Mouse (Mus musculus) CH12.LX (cell line): ENCODE measurements around the gene Cdk5rap2. TPM values are rescaled to one million over a fixed set of nuclear protein-coding genes. Genes with fewer than 3 reads are reported as not detected.

Experiments used
- DNase-seq: peaks from one replicate; pipeline ENCODE4 v3.0.0-alpha.2; 2013; ENCODE audit errors: extremely low read depth
- H3K27ac ChIP-seq: 2 replicates; pipeline ENCODE4 v1.5.1; 2012; ENCODE audit warnings: low read depth, mild to moderate bottlenecking, control low read depth, moderate library complexity; ENCODE audit not compliant: insufficient read depth
- H3K27me3 ChIP-seq: replicated peaks from 2 replicates; pipeline ENCODE3; 2012; ENCODE audit warnings: inconsistent platforms
- H3K36me3 ChIP-seq, 2 experiments: replicated peaks in 1 of 2; 2 replicates each; pipeline versions ENCODE3 to v1.6.1; 2012; ENCODE audit warnings: inconsistent platforms in 1 of 2, low read length in 1 of 2, mild to moderate bottlenecking in 1 of 2, mixed read lengths in 1 of 2, moderate library complexity in 1 of 2; ENCODE audit not compliant: control insufficient read depth in 1 of 2, insufficient read depth in 1 of 2
- H3K4me1 ChIP-seq, 2 experiments: 2 replicates each; pipeline ENCODE4 v1.6.1; 2012; ENCODE audit warnings: inconsistent platforms in 1 of 2, moderate library complexity in 1 of 2; ENCODE audit not compliant: insufficient read depth in 2 of 2, control insufficient read depth in 1 of 2
- H3K4me2 ChIP-seq: 2 replicates; pipeline ENCODE4 v1.6.1; 2012; ENCODE audit warnings: low read depth, mild to moderate bottlenecking, control low read depth; ENCODE audit not compliant: poor library complexity, insufficient read depth, severe bottlenecking
- H3K4me3 ChIP-seq, 3 experiments: fragments of 150-350 bp in 1 of 3; sonication (generic) in 1 of 3; replicated peaks in 1 of 3; 2 replicates each; pipeline versions ENCODE3 to v1.5.1; 2011 to 2012; ENCODE audit warnings: low read depth in 2 of 3, low read length in 2 of 3, mild to moderate bottlenecking in 2 of 3, moderate library complexity in 2 of 3, control low read depth in 1 of 3, improper control_type of control experiment in 1 of 3, inconsistent platforms in 1 of 3, mixed read lengths in 1 of 3; ENCODE audit not compliant: poor library complexity in 1 of 3
- H3K79me2 ChIP-seq: replicated peaks from 2 replicates; pipeline ENCODE4 v1.6.1; 2012; ENCODE audit warnings: mild to moderate bottlenecking, moderate library complexity; ENCODE audit not compliant: control insufficient read depth, poor library complexity, insufficient read depth, severe bottlenecking; ENCODE audit errors: extremely low read depth
- H3K9ac ChIP-seq: 2 replicates; pipeline ENCODE4 v1.6.1; 2012; ENCODE audit warnings: low read depth, mild to moderate bottlenecking, control low read depth, moderate library complexity; ENCODE audit not compliant: insufficient read depth
- H3K9me3 ChIP-seq: replicated peaks from 2 replicates; pipeline ENCODE3; 2012; ENCODE audit warnings: low read length, inconsistent platforms, mixed read lengths
- BHLHE40 ChIP-seq: IDR thresholded peaks from 2 replicates; pipeline ENCODE4 v1.6.1; 2011; ENCODE audit warnings: mild to moderate bottlenecking, low read depth, low read length, improper control_type of control experiment
- CHD1 ChIP-seq: IDR thresholded peaks from 2 replicates; pipeline ENCODE4 v1.6.1; 2012; ENCODE audit warnings: low read depth, low read length, improper control_type of control experiment, inconsistent platforms
- CTCF ChIP-seq, 2 experiments: IDR thresholded peaks in 1 of 2; conservative IDR thresholded peaks in 1 of 2; 2 replicates each; pipeline ENCODE4 v1.5.1; 2011 to 2012; ENCODE audit warnings: low read depth in 2 of 2, low read length in 2 of 2, improper control_type of control experiment in 1 of 2, inconsistent platforms in 1 of 2, mild to moderate bottlenecking in 1 of 2, moderate library complexity in 1 of 2
- ELF1 ChIP-seq: IDR thresholded peaks from 2 replicates; pipeline ENCODE4 v1.6.1; 2014; ENCODE audit warnings: low read depth, mild to moderate bottlenecking, inconsistent platforms, low read length, improper control_type of control experiment
- EP300 ChIP-seq: IDR thresholded peaks from 2 replicates; pipeline ENCODE4 v1.6.1; 2011; ENCODE audit warnings: low read length, improper control_type of control experiment
- ETS1 ChIP-seq: conservative IDR thresholded peaks from 2 replicates; pipeline ENCODE4 v1.6.1; 2012; ENCODE audit warnings: low read depth, mild to moderate bottlenecking, inconsistent platforms, low read length, improper control_type of control experiment, moderate library complexity
- GABPA ChIP-seq: IDR thresholded peaks from 2 replicates; pipeline ENCODE4 v1.6.1; 2012; ENCODE audit warnings: low read depth, low read length, improper control_type of control experiment, inconsistent platforms; ENCODE audit not compliant: insufficient replicate concordance
- HCFC1 ChIP-seq: IDR thresholded peaks from 2 replicates; pipeline ENCODE4 v1.6.1; 2012; ENCODE audit warnings: low read depth, mild to moderate bottlenecking, inconsistent platforms, low read length, improper control_type of control experiment
- JUN ChIP-seq: IDR thresholded peaks from 2 replicates; pipeline ENCODE4 v1.6.1; 2011; ENCODE audit warnings: low read depth, mild to moderate bottlenecking, low read length, improper control_type of control experiment, moderate library complexity; ENCODE audit not compliant: insufficient read depth
- KAT2A ChIP-seq: IDR thresholded peaks from 2 replicates; pipeline ENCODE4 v1.6.1; 2012; ENCODE audit warnings: low read length, improper control_type of control experiment, inconsistent platforms; ENCODE audit not compliant: insufficient replicate concordance
- MEF2A ChIP-seq: IDR thresholded peaks from 2 replicates; pipeline ENCODE4 v1.6.1; 2014; ENCODE audit warnings: low read depth, mild to moderate bottlenecking, inconsistent platforms, low read length, improper control_type of control experiment, borderline replicate concordance
- MYC ChIP-seq: IDR thresholded peaks from 2 replicates; pipeline ENCODE4 v1.6.1; 2011; ENCODE audit warnings: low read depth, mild to moderate bottlenecking, improper control_type of control experiment, low read length
- NELFE ChIP-seq: IDR thresholded peaks from 2 replicates; pipeline ENCODE4 v1.6.1; 2011; ENCODE audit warnings: low read depth, low read length, improper control_type of control experiment
- NRF1 ChIP-seq: IDR thresholded peaks from 2 replicates; pipeline ENCODE4 v1.6.1; 2014; ENCODE audit warnings: low read depth, mild to moderate bottlenecking, inconsistent platforms, low read length, improper control_type of control experiment, moderate library complexity
- PAX5 ChIP-seq: IDR thresholded peaks from 2 replicates; pipeline ENCODE4 v1.6.1; 2012; ENCODE audit warnings: low read length, inconsistent platforms, mixed read lengths
- POLR2A ChIP-seq: IDR thresholded peaks from 2 replicates; pipeline ENCODE4 v1.6.1; 2011; ENCODE audit warnings: low read depth, mild to moderate bottlenecking, improper control_type of control experiment, low read length
- RAD21 ChIP-seq: IDR thresholded peaks from 2 replicates; pipeline ENCODE4 v1.6.1; 2011; ENCODE audit warnings: low read depth, mild to moderate bottlenecking, low read length, improper control_type of control experiment, moderate library complexity
- RCOR1 ChIP-seq: conservative IDR thresholded peaks from 2 replicates; pipeline ENCODE4 v1.6.1; 2012; ENCODE audit warnings: low read depth, mild to moderate bottlenecking, inconsistent platforms, low read length, improper control_type of control experiment
- SIN3A ChIP-seq: IDR thresholded peaks from 2 replicates; pipeline ENCODE4 v1.6.1; 2012; ENCODE audit warnings: low read length, improper control_type of control experiment, inconsistent platforms
- SMC3 ChIP-seq: IDR thresholded peaks from 2 replicates; pipeline ENCODE4 v1.6.1; 2011; ENCODE audit warnings: low read depth, low read length, improper control_type of control experiment
- TBP ChIP-seq: conservative IDR thresholded peaks from 2 replicates; pipeline ENCODE4 v1.6.1; 2011; ENCODE audit warnings: low read depth, low read length, improper control_type of control experiment
- TCF12 ChIP-seq: IDR thresholded peaks from 2 replicates; pipeline ENCODE4 v1.6.1; 2014; ENCODE audit warnings: low read depth, mild to moderate bottlenecking, inconsistent platforms, low read length, improper control_type of control experiment
- USF1 ChIP-seq: IDR thresholded peaks from 2 replicates; pipeline ENCODE4 v1.6.1; 2014; ENCODE audit warnings: low read depth, mild to moderate bottlenecking, inconsistent platforms, low read length, improper control_type of control experiment
- USF2 ChIP-seq: conservative IDR thresholded peaks from 2 replicates; pipeline ENCODE4 v1.6.1; 2011; ENCODE audit warnings: low read depth, low read length, improper control_type of control experiment
- ZKSCAN1 ChIP-seq: IDR thresholded peaks from 2 replicates; pipeline ENCODE4 v1.6.1; 2012; ENCODE audit warnings: low read depth, inconsistent platforms, low read length, improper control_type of control experiment, borderline replicate concordance
- ZMIZ1 ChIP-seq: IDR thresholded peaks from 2 replicates; pipeline ENCODE4 v1.6.1; 2012; ENCODE audit warnings: low read depth, mild to moderate bottlenecking, inconsistent platforms, low read length, improper control_type of control experiment
- ZNF384 ChIP-seq: IDR thresholded peaks from 2 replicates; pipeline ENCODE4 v1.6.1; 2012; ENCODE audit warnings: low read depth, low read length, improper control_type of control experiment, inconsistent platforms
- dilution Hi-C: fragments of 300-500 bp; cut with MboI; formaldehyde crosslinking; loops from 2 replicates; pipeline ENCODE4 v1.14.3; 2020; ENCODE audit warnings: low sequenced_read_pairs; ENCODE audit not compliant: extremely low pct_unique_long_range_greater_than_20kb, extremely low pct_ligation_motif_present
- in situ Hi-C: fragments of 300-500 bp; cut with MboI; formaldehyde crosslinking; loops from 3 replicates; pipeline ENCODE4 v1.14.3; 2019; ENCODE audit warnings: low sequenced_read_pairs, low pct_ligation_motif_present, low pct_unique_long_range_greater_than_20kb, mixed read lengths
- polyA plus RNA-seq: library from polyadenylated mRNA; unstranded; fragments of >175 nt; gene quantifications from 2 replicates; pipeline ENCODE4 v1.2.1, GENCODE M21; 2012; ENCODE audit warnings: low read depth; ENCODE audit not compliant: insufficient read length
- total RNA-seq, 2 experiments: library from RNA; depleted of rRNA; stranded (reverse); fragments of 300-350 nt in 1 of 2; fragments of >200 nt in 1 of 2; gene quantifications; 2 replicates each; pipeline ENCODE4 v1.2.3; 2012 to 2014

Gene Cdk5rap2
- total and polyA plus RNA-seq, 3 experiments: 12.1 to 26.3 (median 15.9) TPM

GRCm38 (mm10) chr4:70289361-70289760 is 120.9 kb downstream of the Cdk5rap2 start:
- Histone ChIP-seq H3K36me3 (peaks cover 34 to 76% of the 10 kb centered on the region in 2 experiments), H3K27me3 (no peaks in the 10 kb centered on the region), H3K27ac (no peak overlapping the region), H3K4me2 (no peak overlapping the region), H3K9ac (no peak overlapping the region), H3K9me3 (no peaks in the 10 kb centered on the region), H3K4me3 (no peak overlapping the region), H3K4me1 (peaks cover 3 to 7% of the 10 kb centered on the region in 2 experiments; a peak in 2 of 4 replicates), H3K79me2 (no peaks in the 10 kb centered on the region)
- in situ Hi-C loops: no loop called here
- TF ChIP-seq JUN: no peak
- no peak for TF ChIP-seq HCFC1
- no peak for TF ChIP-seq RAD21
- TF ChIP-seq SIN3A: no peak
- no peak for TF ChIP-seq ZKSCAN1
- dilution Hi-C loops: no loop called here
- DNase-seq: no peak

- peaks cover 35 to 90% of the 10 kb centered on the region in 2 experiments for H3K36me3 ChIP-seq
- no peaks in the 10 kb centered on the region for H3K79me2 ChIP-seq
- dilution Hi-C loops: no loop called here
- no peaks in the 10 kb centered on the region for H3K9me3 ChIP-seq
- H3K4me1 ChIP-seq: peaks cover 5 to 7% of the 10 kb centered on the region in 2 experiments; a peak in 2 of 4 replicates
- no peak overlapping the region for H3K4me3 ChIP-seq
- TF ChIP-seq CHD1: no peak
- TF ChIP-seq SMC3: no peak
- TF ChIP-seq ETS1: no peak
- no peak for TF ChIP-seq RAD21
- no peak for TF ChIP-seq ZNF384
- no peak for TF ChIP-seq MYC
- no peak for TF ChIP-seq USF2
- no peak for TF ChIP-seq ZKSCAN1
- TF ChIP-seq TCF12: no peak
- no peak for TF ChIP-seq TBP
- no peak overlapping the region for H3K27ac ChIP-seq
- no peak overlapping the region for H3K9ac ChIP-seq
- DNase-seq: no peak
- in situ Hi-C loops: no loop called here
- no peak overlapping the region for H3K4me2 ChIP-seq
- H3K27me3 ChIP-seq: no peaks in the 10 kb centered on the region
Observed at GRCm38 (mm10) chr4:70283163-70283562, 127.1 kb downstream of the Cdk5rap2 start.

GRCm38 (mm10) chr4:70278882-70279281 is 131.4 kb downstream of the Cdk5rap2 start:
- H3K27me3 ChIP-seq: no peaks in the 10 kb centered on the region
- no peak overlapping the region for H3K4me2 ChIP-seq
- no peak for DNase-seq
- no peaks in the 10 kb centered on the region for H3K79me2 ChIP-seq
- 0 out of 4 replicates have a peak, but pooled peaks cover 0 to 2% of the 10 kb centered on the region in 2 experiments for H3K4me1 ChIP-seq
- dilution Hi-C loops: no loop called here
- no peak overlapping the region for H3K27ac ChIP-seq
- peaks cover 27 to 88% of the 10 kb centered on the region in 2 experiments for H3K36me3 ChIP-seq
- H3K9me3 ChIP-seq: no peaks in the 10 kb centered on the region
- in situ Hi-C loops: no loop called here
- no peak overlapping the region for H3K9ac ChIP-seq
- H3K4me3 ChIP-seq: no peak overlapping the region
- TF ChIP-seq NELFE (no peak), POLR2A (no peak), JUN (no peak), USF2 (no peak), MEF2A (no peak), ELF1 (no peak), RCOR1 (no peak), NRF1 (no peak), BHLHE40 (no peak), CTCF (conservative IDR thresholded peaks at IDR 0.05 in 1 of 2, IDR thresholded peaks at IDR 0.05 in 1 of 2; ENCODE audit: low read depth in 2 of 2, low read length in 2 of 2) (no peak), KAT2A (no peak), ZMIZ1 (no peak), PAX5 (no peak), SMC3 (no peak), EP300 (no peak), USF1 (no peak), GABPA (no peak)
